Mouse (Mus musculus): ENCODE data around the gene Ado. TPM values are rescaled to one million over a fixed set of nuclear protein-coding genes. Genes with fewer than 3 reads are reported as not detected.

Gene Ado
- polyA plus RNA-seq, 1 experiment from 2014 or later: 85.2 TPM

Other genes starting within 250 kb of the Ado start
- 0.06 TPM in 1 of 2 replicates, not detected in the other for gene Egr2, start 13.5 kb downstream of the Ado start, polyA plus RNA-seq (2014; fragmentation: Nextera tagmentation; extraction: Ambion mirVana)